Mouse (Mus musculus): ENCODE data around the gene Pcnx2. TPM values are rescaled to one million over a fixed set of nuclear protein-coding genes. Genes with fewer than 3 reads are reported as not detected.

Gene Pcnx2
- polyA plus RNA-seq, 3 experiments from 2014 or later, result 0.44 to 0.74 (median 0.61) TPM

DNA sequence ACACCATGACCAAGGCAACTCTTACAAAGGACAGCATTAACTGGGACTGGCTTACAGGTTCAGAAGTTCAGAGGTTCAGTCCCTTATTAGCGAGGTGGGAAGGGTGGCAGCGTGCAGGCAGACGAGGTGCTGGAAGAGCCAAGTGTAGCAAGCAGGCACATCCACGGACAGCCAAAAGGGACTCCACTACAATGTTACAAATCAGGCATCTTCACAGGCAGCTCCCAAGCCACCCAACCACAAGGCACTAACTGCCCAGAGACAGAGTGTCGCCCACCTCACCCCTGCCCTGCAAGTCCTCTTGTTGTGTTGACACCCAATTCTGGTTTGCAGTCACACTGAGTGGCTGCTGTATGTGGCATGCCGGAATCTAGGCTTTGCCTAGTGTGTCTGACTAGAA, 193.7 kb downstream of the Pcnx2 start:
- ATAC-seq, result no peak

- ATAC-seq, result no peak
These were observed 195.1 kb downstream of the Pcnx2 start for GRCm38 (mm10) chr8:125702868-125703473.

Other genes starting within 250 kb of the Pcnx2 start
- under 1 TPM in 2 of 3 experiments, not detected in 1; 0.16 to 0.38 TPM for gene Map10, start 228.5 kb downstream of the Pcnx2 start, polyA plus RNA-seq (2017; shearing (Covaris generic))
- gene Ntpcr, start 168.4 kb downstream of the Pcnx2 start, polyA plus RNA-seq (2017; shearing (Covaris generic)), result 10 to 100 TPM; 18.9 to 19.7 (median 19.5) TPM
- gene Map3k21, start 12.1 kb upstream of the Pcnx2 start, polyA plus RNA-seq (2017; shearing (Covaris generic)), result not detected
- not detected for gene Kcnk1, start 96.9 kb upstream of the Pcnx2 start, polyA plus RNA-seq (2017; shearing (Covaris generic))